Mouse (Mus musculus) frontal cortex, postnatal 25 days (tissue): Measurements from ENCODE around the gene Spata3.

ENCODE experiments used
- DNase-seq, 2 experiments: peaks; one replicate each; pipeline ENCODE4 v3.0.0; 2022; ENCODE audit warnings: low spot score in 2 of 2

Spata3 gene

GRCm38 (mm10) chr1:86032273-86032987, 15.8 kb downstream of the Spata3 start:
- peak in 1 of 2 experiments; percentile 46 for DNase-seq

DNA sequence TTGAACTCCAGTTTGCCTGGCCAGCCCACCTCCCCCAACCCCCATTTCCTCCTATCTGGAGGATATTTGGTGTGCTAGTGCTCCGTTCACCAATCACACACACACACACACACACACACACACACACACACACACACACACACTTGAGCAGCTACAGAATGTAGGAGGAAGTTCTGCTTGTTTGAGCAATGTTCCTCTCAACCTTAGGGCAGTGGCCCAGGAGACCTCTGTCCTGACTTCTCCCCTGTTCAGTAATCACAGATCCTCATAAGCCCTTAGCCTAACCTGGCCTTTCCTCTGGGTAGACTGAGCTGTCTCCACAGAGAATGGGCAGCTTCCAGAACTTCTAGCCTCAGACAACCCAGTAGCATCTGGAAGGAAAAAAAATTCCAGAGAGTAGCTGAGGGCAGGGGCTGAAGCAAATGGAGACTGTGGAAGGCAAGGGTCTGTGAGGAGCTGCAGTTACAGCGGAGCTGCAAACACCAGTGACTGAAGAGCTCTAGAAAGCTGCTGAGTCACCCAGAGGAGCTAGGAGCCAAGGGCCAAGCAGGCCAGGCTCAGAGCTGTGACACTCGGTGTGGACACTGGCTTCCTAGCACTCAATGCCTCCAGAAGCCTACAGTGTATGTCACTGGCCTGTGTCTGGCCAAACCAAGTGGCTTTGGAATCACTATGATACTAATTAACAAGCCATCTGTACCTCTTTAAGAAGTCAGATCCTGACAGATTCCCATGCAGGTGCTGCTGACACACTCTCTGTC, 21.8 kb downstream of the Spata3 start:
- DNase-seq = no peak

DNA sequence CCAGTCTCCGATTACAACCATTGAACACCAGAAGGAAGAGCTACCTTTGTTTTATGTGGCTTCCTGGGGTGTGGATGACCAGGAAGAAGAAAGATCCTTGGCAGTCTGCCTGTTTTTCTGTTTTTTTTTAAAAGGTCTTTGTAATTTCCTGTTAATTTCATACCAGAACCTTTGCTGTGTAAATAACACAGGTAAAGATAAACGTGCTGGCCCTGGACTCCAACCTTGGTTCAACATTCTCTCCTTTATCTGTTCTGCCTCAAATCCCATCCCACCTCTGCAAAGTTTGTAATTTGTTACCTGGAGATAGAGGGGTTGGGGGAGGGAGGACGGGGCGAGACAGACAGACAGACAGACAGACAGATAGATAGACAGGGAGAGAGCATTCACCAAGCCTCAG, 23.5 kb downstream of the Spata3 start:
- no peak for DNase-seq

DNA sequence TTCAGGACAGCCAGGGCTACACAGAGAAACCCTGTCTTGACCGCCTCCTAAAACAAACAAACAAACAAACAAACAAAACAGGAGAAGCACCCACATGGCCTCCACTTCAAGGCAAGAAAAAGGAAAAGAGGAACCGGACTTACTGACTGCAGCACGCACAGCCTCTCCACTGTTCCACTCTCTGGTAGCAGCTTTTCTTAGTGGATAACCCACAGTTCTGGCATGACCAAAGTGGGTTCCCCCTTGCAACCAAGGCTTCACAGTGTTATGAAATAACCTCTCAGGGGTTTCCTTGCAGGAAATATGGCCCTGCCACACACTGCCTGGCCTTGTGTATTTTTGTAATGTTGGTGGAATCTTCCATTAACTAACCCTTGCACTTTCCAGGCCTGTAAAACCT, 24.2 kb downstream of the Spata3 start:
- DNase-seq = no peak

GRCm38 (mm10) chr1:86045056-86045455, 28.4 kb downstream of the Spata3 start:
- DNase-seq = no peak

GRCm38 (mm10) chr1:86045848-86046805, 29.5 kb downstream of the Spata3 start, which contains the start of gene 2810459M11Rik:
Gene 2810459M11Rik, plus strand, starts transcription at chr1:86045863.
- peak in 1 of 2 experiments; percentile 28 for DNase-seq

DNA sequence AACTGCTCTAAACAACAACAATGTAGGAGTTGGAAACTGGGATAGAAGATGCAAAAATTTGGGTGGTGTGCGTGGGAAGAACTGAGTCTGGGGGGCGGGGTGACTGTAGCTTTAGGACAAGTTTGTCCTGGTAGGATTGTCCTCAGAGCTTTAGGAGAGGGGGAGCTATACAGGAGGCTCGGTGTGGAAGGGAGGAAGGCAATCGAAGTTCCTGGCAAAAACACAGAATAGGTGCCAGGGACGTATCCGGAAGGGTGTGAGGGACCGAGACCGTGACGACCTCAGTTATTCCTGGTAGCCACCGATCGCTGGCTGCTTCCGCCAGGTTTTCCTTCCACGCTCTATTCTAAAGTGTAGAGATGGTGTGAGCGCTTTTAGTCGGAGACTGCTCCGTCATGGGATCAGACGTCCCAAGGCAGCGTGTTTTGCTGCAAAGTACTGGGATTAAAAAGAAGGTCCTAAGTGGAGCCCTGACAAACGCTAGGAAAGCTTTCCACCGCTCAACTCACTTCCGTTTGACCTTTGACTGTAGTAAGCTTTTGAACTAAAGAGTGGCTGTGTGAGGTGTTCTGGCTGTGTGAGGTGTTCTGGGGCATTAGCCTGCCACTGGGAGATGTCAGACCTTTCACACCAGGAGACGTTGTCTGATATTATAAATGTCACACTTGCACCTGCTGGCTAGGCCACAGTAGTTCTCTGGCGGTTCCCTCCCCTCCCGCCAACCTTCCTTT, 30.4 kb downstream of the Spata3 start:
- no peak for DNase-seq

DNA sequence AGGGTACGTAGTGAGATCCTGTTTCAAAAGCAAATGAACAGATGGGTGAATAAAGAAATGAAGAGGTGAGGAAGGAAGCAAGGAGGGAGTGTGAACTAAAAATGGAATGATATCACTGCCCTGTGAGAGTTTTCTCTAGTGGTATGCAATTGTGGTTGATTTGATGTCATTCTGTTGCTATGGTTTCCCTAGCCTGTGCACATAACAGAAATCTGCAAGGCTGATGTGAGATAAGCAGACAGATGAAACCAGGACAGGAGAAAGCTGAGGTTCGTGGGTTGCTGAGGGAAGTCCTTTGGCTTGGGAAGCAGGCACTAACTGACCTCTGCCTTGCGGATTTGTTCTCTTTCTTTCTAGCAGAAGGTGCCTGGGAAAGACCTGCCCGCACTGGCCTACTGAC, 31.6 kb downstream of the Spata3 start:
- DNase-seq = no peak

DNA sequence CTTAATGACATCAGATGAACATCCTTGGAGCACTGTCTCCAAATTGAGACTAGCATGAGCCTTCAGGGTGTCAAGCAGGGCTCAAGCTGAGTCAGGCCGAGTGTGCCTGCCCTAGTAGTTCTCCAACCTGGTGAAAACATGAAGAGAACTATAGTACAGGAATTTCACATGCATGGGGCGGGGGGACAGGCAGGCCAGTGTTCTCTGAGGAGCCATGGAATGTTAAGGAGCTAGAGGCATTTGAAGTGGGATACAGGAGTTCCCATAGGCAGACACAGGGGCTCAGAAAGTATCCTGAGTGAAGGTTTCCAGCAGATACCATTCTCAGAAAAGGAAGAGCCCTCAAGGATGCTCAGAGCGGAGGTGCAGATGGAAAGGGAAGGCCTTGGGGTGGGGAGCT, 32.1 kb downstream of the Spata3 start:
- DNase-seq = no peak

- peak in 1 of 2 experiments; percentile 58 for DNase-seq
These were observed 36.7 kb downstream of the Spata3 start for GRCm38 (mm10) chr1:86053198-86053921.

GRCm38 (mm10) chr1:86054943-86055342, 38.3 kb downstream of the Spata3 start:
- DNase-seq = no peak

- no peak for DNase-seq
These were observed 39.7 kb downstream of the Spata3 start for GRCm38 (mm10) chr1:86056284-86056683.

- peak; percentile 86 to 93 for DNase-seq
These were observed 42.5 kb downstream of the Spata3 start for GRCm38 (mm10) chr1:86058856-86059769.

DNA sequence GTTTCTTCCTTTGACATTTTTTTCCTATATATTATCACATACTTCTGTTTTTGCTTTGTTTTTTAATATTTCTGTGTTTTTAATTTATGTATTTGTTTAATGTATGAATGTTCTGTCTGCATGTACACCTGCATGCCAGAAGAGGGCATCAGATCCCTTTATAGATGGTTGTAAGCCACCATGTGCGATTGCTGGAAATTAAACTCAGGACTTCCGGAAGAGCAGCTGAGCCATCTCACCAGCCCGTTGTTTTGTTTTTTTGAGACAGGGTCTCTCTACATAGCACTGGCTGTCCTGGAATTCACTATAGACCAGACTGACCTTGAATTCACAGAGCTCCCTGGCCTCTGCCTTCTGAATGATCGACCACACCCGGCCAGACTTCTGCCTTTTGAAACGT, 45.9 kb downstream of the Spata3 start:
- DNase-seq = no peak

- peak; percentile 82 to 83 for DNase-seq
These were observed 47.8 kb downstream of the Spata3 start, which contains the start of gene Psmd1 for GRCm38 (mm10) chr1:86064271-86064991. Gene Psmd1, plus strand, starts transcription at chr1:86064387.

- no peak for DNase-seq
These were observed 59.9 kb downstream of the Spata3 start for GRCm38 (mm10) chr1:86076565-86076964.
